Comparison of ENCODE assay signal across 9 mouse cellular contexts in genomic region chr7:34569747-34570113, GRCm38 (mm10).
DNase-seq lines count a peak whose midpoint lies in the region; ATAC-seq and TF ChIP-seq lines count a peak whose summit lies in the region.
"Had no signal": no experiment of that assay in that cellular context is flagged by ENCODE, and none has a peak within 500 bp of the region (broad histone marks: within the 10 kb centered on the region; RNA-seq: fewer than 3 reads in every experiment).

No protein-coding gene starts in this region.

- no peaks in the 10 kb centered on the region for H3K9me3 ChIP-seq in heart, embryonic 14.5 days (ENCODE audit: control insufficient read depth, low read length)
- peaks cover 5% of the 10 kb centered on the region; the same call in 1 of the 2 replicates for H3K9me3 ChIP-seq in E14TG2a.4 (ENCODE audit: low read length)
- no peaks in the 10 kb centered on the region for H3K9me3 ChIP-seq in forebrain, embryonic 15.5 days
- H3K9me3 ChIP-seq in limb, embryonic 14.5 days (ENCODE audit: control insufficient read depth, low read length): no peaks in the 10 kb centered on the region

- H3K9ac ChIP-seq in heart, embryonic 14.5 days (ENCODE audit: low read length): peak overlapping the region; percentile 65
- peak overlapping the region; percentile 27; the same call in 1 of the 2 replicates for H3K9ac ChIP-seq in forebrain, embryonic 15.5 days (replicated peaks)
- no peak overlapping the region for H3K9ac ChIP-seq in limb, embryonic 14.5 days (ENCODE audit: low read depth, low read length, severe bottlenecking)

- peak overlapping the region; percentile 75 for H3K4me2 ChIP-seq in heart, embryonic 14.5 days (ENCODE audit: low read length)
- peak overlapping the region; percentile 55 for H3K4me2 ChIP-seq in forebrain, embryonic 15.5 days (replicated peaks)
- H3K4me2 ChIP-seq in limb, embryonic 14.5 days (replicated peaks; ENCODE audit: low read depth, low read length, severe bottlenecking): peak overlapping the region; percentile 60

- no peak for TF ChIP-seq CTCF in E14TG2a.4 (conservative IDR thresholded peaks at IDR 0.05; ENCODE audit: low read length)
- TF ChIP-seq CTCF in thymus, adult 2 months (IDR thresholded peaks at IDR 0.05; ENCODE audit: borderline replicate concordance, control insufficient read depth, extremely low read depth, insufficient read depth, low read length, poor library complexity): no peak

- peak overlapping the region in 1 of 2 experiments; percentile 37; a peak in 1 of 4 replicates for H3K4me3 ChIP-seq in heart, embryonic 14.5 days (ENCODE audit: control insufficient read depth in 1 of 2, insufficient read depth in 1 of 2, low read depth in 1 of 2, low read length in 2 of 2)
- peak overlapping the region; percentile 76 for H3K4me3 ChIP-seq in E14TG2a.4 (replicated peaks; ENCODE audit: low read length)
- no peak overlapping the region; the same call in 1 of the 2 replicates for H3K4me3 ChIP-seq in forebrain, embryonic 15.5 days
- no peak overlapping the region for H3K4me3 ChIP-seq in limb, embryonic 14.5 days (replicated peaks; ENCODE audit: low read length)
- H3K4me3 ChIP-seq in thymus, adult 2 months (ENCODE audit: control insufficient read depth, insufficient read depth, low read length): no peak overlapping the region
- H3K4me3 ChIP-seq: myocyte had no signal

- ATAC-seq in heart, embryonic 14.5 days (ENCODE audit: insufficient number of reproducible peaks, insufficient read depth, low FRiP score, low read depth): no peak
- ATAC-seq in forebrain, embryonic 15.5 days (replicated peaks): no peak
- no peak for ATAC-seq in limb, embryonic 14.5 days (ENCODE audit: low FRiP score, low read depth)
- no peak for ATAC-seq in erythroblast, adult 5-6 weeks (replicated peaks; ENCODE audit: low FRiP score, poor library complexity, severe bottlenecking)

- H3K27ac ChIP-seq in heart, embryonic 14.5 days (replicated peaks in 1 of 2; ENCODE audit: control insufficient read depth in 1 of 2, insufficient read depth in 1 of 2, low read depth in 2 of 2, low read length in 2 of 2): no peak overlapping the region
- H3K27ac ChIP-seq in forebrain, embryonic 15.5 days (replicated peaks): no peak overlapping the region
- H3K27ac ChIP-seq in limb, embryonic 14.5 days (replicated peaks; ENCODE audit: low read depth, low read length): no peak overlapping the region
- no peak overlapping the region for H3K27ac ChIP-seq in thymus, adult 2 months (ENCODE audit: control insufficient read depth, insufficient read depth, low read length)

- peaks cover 16 to 19% of the 10 kb centered on the region in 2 experiments for H3K4me1 ChIP-seq in heart, embryonic 14.5 days (ENCODE audit: control insufficient read depth in 2 of 2, insufficient read depth in 2 of 2, low read length in 2 of 2)
- H3K4me1 ChIP-seq in E14TG2a.4 (replicated peaks; ENCODE audit: low read depth, low read length): peaks cover 37% of the 10 kb centered on the region
- peaks cover 20% of the 10 kb centered on the region for H3K4me1 ChIP-seq in forebrain, embryonic 15.5 days
- H3K4me1 ChIP-seq in limb, embryonic 14.5 days (ENCODE audit: control insufficient read depth, insufficient read depth, low read length): peaks cover 18% of the 10 kb centered on the region
- H3K4me1 ChIP-seq in thymus, adult 2 months (replicated peaks; ENCODE audit: control insufficient read depth, insufficient read depth, low read length): no peaks in the 10 kb centered on the region

- DNase-seq in heart, postnatal 4 days: no peak
- DNase-seq in limb, embryonic 14.5 days (ENCODE audit: low spot score): no peak
- DNase-seq in ovary, postnatal 10 days (ENCODE audit: low spot score): no peak
- DNase-seq in thymus, adult 2 months: no peak

- H3K27me3 ChIP-seq in heart, embryonic 14.5 days (ENCODE audit: control insufficient read depth, insufficient read depth, low read length): no peaks in the 10 kb centered on the region
- H3K27me3 ChIP-seq in E14TG2a.4 (ENCODE audit: insufficient read depth, low read length): peaks cover 3% of the 10 kb centered on the region; the same call in 1 of the 2 replicates
- H3K27me3 ChIP-seq in forebrain, embryonic 15.5 days: no peaks in the 10 kb centered on the region; the same call in 1 of the 2 replicates
- no peaks in the 10 kb centered on the region for H3K27me3 ChIP-seq in limb, embryonic 14.5 days (ENCODE audit: control insufficient read depth, insufficient read depth, low read length)
- H3K27me3 ChIP-seq in thymus, adult 2 months (ENCODE audit: control insufficient read depth, insufficient read depth, low read length): no peaks in the 10 kb centered on the region

- no peaks in the 10 kb centered on the region for H3K36me3 ChIP-seq in heart, embryonic 14.5 days (ENCODE audit: control insufficient read depth, insufficient read depth, low read length)
- no peaks in the 10 kb centered on the region for H3K36me3 ChIP-seq in E14TG2a.4 (ENCODE audit: insufficient read depth, low read length)
- H3K36me3 ChIP-seq in forebrain, embryonic 15.5 days: no peaks in the 10 kb centered on the region
- H3K36me3 ChIP-seq in limb, embryonic 14.5 days (ENCODE audit: control insufficient read depth, insufficient read depth, low read length): no peaks in the 10 kb centered on the region
- no peaks in the 10 kb centered on the region for H3K36me3 ChIP-seq in thymus, adult 2 months (ENCODE audit: control insufficient read depth, insufficient read depth, low read length)

- no peak for TF ChIP-seq POLR2A in limb, embryonic 14.5 days (IDR thresholded peaks at IDR 0.05; ENCODE audit: borderline replicate concordance, extremely low read depth, insufficient read depth, insufficient read length)
- TF ChIP-seq POLR2A in thymus, adult 2 months (IDR thresholded peaks at IDR 0.05; ENCODE audit: control insufficient read depth, extremely low read depth, insufficient read depth, low read length, poor library complexity): no peak

- 22% methylated on average over 8 of the region's 8 CpGs for WGBS in heart, embryonic 14.5 days
- 14% methylated on average over 8 of the region's 8 CpGs for WGBS in forebrain, embryonic 15.5 days
- WGBS in limb, embryonic 14.5 days: 13% methylated on average over 8 of the region's 8 CpGs
- 49% methylated on average over 8 of the region's 8 CpGs for WGBS in thymus, adult 2 months
